Mouse (Mus musculus): ENCODE measurements around the gene Bag6. TPM values are rescaled to one million over a fixed set of nuclear protein-coding genes. Genes with fewer than 3 reads are reported as not detected.

Bag6 gene
- polyA plus RNA-seq (2015; fragmentation: Nextera tagmentation; extraction: Ambion mirVana) = 40.7 and 47.0 TPM in 2 replicates

GRCm38 (mm10) chr17:35134801-35135590, at the start of gene Bag6:
TSS of gene Bag6 (plus strand) at chr17:35135178.

GRCm38 (mm10) chr17:35085208-35085865, 49.6 kb upstream of the Bag6 start, which contains the start of gene Ly6g6f:
TSS of gene Ly6g6f (minus strand) at chr17:35085610.

DNA sequence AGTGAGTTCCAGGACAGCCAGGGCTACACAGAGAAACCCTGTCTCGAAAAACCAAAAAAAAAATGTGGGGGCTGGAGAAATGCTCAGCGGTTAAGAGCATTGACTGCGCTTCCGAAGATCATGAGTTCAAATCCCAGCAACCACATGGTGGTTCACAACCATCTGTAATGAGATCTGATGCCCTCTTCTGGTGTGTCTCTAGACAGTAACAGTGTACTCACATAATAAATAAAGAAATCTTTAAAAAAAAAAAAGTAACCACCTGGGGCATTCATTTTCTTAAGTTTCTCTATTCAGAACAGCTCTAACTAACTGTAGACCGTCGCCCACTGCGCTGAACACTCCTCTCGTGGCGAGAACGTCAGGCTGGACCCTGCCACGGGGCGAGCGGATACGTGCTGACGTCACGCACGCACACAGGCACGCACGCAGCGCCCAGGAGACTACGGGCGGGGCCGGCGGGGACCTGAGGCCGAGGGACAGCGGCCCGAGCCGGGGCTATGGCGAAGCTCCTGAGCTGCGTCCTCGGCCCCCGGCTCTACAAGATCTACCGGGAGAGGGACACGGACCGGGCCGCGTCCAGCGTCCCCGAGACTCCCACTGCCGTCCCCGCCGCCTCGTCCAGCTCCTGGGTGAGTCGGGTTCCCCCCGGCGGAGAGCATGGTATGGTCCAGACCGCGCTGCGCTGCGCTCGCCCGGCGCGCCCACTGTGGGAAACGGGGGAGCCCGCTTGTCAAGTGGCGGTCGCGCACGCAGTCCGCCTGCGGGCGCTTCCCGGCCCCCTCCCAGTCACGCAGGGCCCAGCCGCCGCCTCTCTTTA, 45.9 kb upstream of the Bag6 start, which contains the start of gene Abhd16a:
Gene Abhd16a (plus strand): TSS at position 439 of the 820 bp plus-strand sequence.

DNA sequence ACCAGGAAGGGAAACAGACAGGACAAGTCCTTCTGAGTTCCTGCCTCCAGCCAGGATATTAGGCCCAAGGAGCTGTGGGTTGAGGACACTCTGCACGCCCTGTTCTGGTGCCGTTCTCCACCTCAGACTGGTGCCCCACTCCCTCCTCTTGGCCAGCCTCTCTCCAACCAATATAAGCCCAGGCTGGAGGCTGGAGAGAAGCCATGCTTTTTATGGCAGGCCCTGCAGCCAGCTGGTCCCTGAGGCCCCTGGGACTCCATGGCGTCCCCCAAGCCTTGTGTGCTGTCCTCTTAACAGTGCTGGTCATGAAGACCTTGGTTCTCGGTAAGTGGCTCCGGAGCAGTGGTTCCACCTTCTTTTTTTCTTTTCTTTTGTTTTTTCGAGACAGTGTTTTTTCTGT, 26.9 kb upstream of the Bag6 start, which contains the start of gene Ly6g5c:
Gene Ly6g5c (plus strand): TSS at position 183 of the 400 bp plus-strand sequence.

GRCm38 (mm10) chr17:35115046-35116019, 19.6 kb upstream of the Bag6 start, which contains the start of gene Ly6g5b:
TSS of gene Ly6g5b (minus strand) at chr17:35115428.

DNA sequence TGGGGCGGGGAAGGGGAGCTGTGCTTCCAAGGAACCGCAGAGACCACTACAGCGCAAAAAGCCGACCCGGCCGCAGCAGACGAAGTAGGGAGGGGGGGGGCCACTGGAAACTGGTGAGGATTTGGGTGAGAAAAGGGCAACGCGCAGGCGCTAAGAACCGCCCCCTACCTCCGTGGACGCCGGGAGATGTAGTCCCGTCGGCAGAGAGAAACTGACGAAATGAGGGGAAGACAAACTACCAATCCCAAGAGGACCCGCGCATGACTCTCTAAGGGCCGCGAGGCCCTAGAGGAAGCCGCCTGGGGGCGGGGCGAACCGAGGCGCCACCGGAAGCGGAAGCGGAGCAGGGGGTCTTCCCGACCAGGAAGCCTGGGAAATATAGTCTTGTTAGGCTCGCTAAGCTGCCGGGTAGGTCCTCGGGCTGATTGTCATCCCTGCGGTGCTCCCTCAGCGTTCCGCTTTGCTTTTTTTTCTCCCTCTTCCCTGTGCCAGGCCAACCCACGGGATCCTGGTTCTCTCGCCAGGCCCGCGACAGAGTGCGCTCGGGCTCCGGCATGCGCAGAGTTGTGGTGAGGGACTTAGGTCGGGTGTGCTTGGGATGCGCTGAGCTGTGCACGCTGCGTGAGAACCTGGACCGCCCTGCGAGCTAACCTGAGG, 13.7 kb upstream of the Bag6 start, which contains the start of gene Gpank1:
Gene Gpank1 (plus strand): TSS at position 313 of the 657 bp plus-strand sequence.

DNA sequence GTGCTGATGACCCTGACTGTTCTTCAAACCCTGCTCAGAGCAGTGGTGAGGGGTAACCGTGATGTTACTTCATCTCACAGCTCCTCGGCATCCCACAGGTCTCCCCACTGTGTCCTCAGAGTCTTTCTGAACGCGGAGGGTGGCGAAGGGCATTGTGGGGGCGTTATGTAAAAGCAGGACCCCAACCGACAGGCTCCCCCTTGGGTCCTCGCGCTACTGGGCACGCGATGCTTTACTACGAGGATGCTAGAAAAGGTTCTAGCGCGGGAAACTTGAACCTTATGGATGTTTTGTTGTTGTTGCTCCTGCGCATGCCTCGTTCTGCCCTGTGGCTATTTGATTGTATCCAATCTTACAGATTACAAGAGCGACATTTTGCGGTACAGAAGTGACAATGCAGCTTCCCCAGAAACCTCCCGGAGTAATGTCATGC, 13.1 kb upstream of the Bag6 start, which contains the start of gene Csnk2b:
Gene Csnk2b (minus strand): TSS at position 183 of the 433 bp plus-strand sequence.

GRCm38 (mm10) chr17:35126206-35126611, 8.8 kb upstream of the Bag6 start, which contains the start of gene D17H6S53E:
TSS of gene D17H6S53E (plus strand) at chr17:35126373.

DNA sequence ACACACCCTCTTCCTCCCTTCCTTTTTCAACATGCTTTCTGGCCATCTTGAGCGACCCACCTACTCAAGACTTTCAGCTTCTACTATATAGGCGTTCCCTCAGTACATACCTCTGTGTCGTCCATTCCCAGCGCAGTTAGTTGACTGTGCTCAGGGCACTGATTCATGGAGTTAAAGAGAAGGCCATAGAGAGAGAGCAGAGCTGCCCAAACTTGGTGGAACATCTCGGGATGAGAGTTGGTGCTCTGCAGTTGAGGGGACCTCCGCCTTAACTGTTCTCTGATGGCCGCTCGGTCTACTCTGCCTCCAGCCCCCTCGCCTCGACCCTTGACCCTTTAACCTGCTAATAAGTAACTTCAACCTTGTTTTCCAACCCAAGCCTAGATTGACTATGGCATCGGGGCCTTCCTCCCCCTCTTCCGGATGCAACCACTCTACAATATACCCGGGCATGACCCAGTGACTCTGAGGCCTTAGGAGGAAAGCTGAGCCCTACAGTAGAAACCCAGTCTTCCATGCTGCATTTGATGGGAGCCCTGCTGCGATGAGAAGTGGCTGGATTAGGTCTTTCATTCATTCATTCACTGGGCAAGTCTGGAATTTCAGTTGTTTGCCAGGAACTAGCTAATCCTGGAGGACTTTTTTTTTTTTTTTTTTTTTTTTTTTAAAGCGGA, 3.3 kb upstream of the Bag6 start, which contains the start of gene Apom:
Gene Apom (minus strand): TSS at position 551 of the 674 bp plus-strand sequence.

GRCm38 (mm10) chr17:35164568-35165450, 29.8 kb downstream of the Bag6 start, which contains the start of gene Prrc2a:
TSS of gene Prrc2a (minus strand) at chr17:35164897.

DNA sequence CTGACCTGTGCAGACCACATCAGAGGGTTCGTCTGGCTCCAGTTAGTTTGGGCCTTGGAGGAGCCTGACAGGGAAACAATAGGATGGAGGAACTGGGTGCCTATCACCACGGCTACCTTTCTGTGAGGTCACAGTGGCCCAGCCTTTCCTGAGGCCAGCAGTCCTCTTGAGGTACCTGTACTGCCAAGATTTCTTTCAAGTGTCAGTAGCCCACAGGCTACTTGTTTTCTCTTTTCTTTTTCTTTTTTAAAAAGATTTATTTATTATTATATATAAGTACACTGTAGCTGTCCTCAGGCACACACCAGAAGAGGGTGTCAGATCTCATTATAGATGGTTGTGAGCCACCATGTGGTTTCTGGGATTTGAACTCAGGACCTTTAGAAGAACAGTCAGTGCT, 41.0 kb downstream of the Bag6 start, which contains the start of gene Aif1:
Gene Aif1 (minus strand): TSS at position 101 of the 400 bp plus-strand sequence.

DNA sequence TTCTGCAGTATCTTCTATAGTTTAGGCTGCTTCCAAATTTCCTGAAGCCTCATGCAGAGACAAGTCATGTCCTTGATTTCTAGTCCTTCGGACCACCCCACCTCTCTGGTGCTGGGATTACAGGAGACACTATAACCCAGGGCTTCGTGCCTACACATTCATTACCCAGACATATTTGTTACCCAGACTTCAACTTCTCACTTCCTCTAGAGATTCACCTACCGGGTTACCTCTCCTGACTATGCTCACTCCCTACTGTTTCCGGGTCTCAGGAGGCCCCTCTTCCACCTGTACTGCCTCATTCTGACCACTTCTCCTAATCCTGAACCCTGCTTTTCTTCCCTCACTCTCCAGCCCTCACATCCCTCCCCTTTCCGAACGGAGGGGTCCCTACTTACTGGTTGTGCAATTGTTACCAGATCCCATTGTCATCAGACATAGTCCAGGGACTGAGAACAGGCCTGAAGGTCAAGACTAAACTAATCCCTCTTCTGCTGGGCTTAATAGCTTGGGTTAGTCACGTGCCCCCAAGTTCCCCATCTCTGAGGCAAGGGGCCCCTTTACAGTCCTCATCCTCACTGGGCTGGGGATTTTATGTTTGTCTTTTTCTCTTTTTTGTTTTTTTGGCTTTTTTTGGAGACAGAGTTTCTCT, 53.1 kb downstream of the Bag6 start, which contains the start of gene Lst1:
Gene Lst1 (minus strand): TSS at position 481 of the 652 bp plus-strand sequence.

DNA sequence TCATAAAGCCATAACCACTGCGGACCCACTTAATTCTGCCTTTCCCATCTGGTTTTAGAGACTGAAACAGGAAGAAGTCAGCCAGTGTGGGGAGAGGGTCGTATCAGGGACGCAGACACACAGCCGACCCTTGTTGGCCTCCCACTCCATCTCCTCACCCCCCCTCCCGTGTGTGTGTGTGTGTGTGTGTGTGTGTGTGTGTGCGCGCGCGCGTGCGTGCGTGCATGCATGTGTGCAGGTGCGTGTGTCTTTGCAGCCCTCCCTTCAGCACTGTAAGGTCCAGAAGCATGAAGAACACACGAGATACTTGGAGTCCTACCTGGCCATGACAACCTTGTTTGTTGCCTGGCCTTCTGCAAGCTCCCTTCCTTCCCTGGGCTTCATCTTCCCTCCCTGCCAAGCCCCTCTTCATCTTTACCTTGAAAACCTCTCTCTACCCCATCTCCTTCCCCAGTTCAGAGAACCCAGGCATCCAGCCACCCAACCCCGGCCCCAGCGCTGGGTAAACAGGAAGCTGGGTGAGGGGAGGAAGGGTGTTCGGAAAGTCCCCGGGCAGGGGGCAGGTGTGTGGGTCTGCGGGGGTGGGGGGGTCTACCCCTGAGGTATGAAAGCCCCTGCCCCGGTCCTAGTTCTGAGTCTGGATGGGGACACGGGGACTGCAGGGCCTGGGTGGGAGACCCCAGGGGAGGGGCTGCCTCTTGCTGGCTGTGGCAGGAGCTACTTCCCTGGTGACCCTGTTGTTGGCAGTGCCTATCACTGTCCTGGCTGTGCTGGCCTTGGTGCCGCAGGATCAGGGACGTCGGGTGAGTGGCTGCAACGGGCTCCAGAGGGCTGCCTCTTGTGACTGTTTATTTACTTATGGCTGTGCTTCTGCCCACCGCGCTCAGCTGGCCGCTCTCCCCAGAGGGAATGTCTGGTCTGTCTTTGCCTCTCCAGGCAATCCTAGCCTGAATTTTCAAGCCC, 59.2 kb downstream of the Bag6 start, which contains the start of gene Ltb:
Gene Ltb (plus strand): TSS at position 559 of the 963 bp plus-strand sequence.

All from adrenal gland, postnatal 0 days (tissue).